Mouse (Mus musculus): ENCODE results near the gene Ap2a1. TPM values are rescaled to one million over a fixed set of nuclear protein-coding genes. Genes with fewer than 3 reads are reported as not detected.
A peak's percentile ranks its signal among the peaks of the same experiment; 100 is the strongest.

Gene Ap2a1
- polyA plus RNA-seq, 1 experiment: 107 TPM

DNA sequence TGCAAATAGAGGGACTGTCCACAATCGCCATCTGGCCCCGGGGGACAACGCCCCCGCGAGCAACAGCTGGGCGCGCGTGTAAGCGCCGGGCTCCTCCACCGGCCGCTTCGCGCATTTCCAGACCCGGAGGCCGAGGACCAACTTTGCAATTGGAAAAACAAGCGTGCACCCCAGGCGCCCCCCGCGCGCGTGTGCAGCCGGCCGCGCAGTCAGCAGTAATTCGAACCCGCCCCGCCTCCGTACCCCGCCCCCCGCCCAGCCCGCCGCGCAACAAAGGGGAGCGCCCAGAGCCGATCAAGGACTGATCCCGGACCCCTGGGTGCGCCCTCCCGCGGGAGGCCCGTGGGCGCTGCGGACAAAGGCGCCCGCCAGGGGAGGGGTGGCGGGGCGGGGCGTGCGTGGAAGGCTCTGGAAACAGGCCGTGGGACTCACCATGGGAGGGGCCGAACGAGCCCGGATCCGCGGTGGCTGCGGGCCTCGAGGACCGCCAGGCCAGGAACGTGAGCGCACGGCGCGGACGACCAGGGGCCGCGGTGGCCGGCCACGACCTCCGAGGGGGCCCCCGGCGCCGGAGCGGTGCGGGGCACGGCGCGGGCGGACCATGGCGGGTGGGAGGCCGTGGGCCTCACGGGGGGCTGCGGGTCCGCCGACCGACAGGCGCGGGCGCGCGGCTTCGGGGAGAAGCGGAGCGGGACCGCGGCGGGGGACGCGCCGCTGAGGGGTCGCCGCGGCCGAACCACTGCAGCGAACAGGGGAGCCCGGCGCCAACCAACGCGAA is 60.2 kb downstream of the Ap2a1 start:
- peak overlapping the region; percentile 53; the same call in 1 of the 2 replicates for H3K27ac ChIP-seq (ENCODE audit: insufficient read depth, low read length)
- peaks cover 2% of the 10 kb centered on the region for H3K4me1 ChIP-seq (ENCODE audit: control insufficient read depth, insufficient read depth, low read length)
- H3K9me3 ChIP-seq (replicated peaks; ENCODE audit: control insufficient read depth, insufficient read depth, low read length, poor library complexity, severe bottlenecking): no peaks in the 10 kb centered on the region
- H3K9ac ChIP-seq (ENCODE audit: low read depth, poor library complexity, severe bottlenecking): peak overlapping the region; percentile 99
- H3K4me3 ChIP-seq (ENCODE audit: low read depth, low read length): peak overlapping the region; percentile 52
- TF ChIP-seq POLR2A (IDR thresholded peaks at IDR 0.05; ENCODE audit: insufficient read depth, low read length) (no peak), CTCF (IDR thresholded peaks at IDR 0.05; ENCODE audit: low read depth, low read length) (no peak), EP300 (IDR thresholded peaks at IDR 0.05; ENCODE audit: insufficient read depth, low read depth, low read length) (no peak)
- H3K36me3 ChIP-seq (ENCODE audit: control insufficient read depth, insufficient read depth, low read length, poor library complexity, severe bottlenecking): peaks cover 4% of the 10 kb centered on the region; the same call in 1 of the 2 replicates
- H3K27me3 ChIP-seq (ENCODE audit: control insufficient read depth, insufficient read depth, low read length, poor library complexity, severe bottlenecking): no peaks in the 10 kb centered on the region

GRCm38 (mm10) chr7:44868465-44868864 is 60.8 kb downstream of the Ap2a1 start:
- peaks cover 4% of the 10 kb centered on the region; the same call in 1 of the 2 replicates for H3K36me3 ChIP-seq (ENCODE audit: control insufficient read depth, insufficient read depth, low read length, poor library complexity, severe bottlenecking)
- peak overlapping the region; percentile 99 for H3K9ac ChIP-seq (ENCODE audit: low read depth, poor library complexity, severe bottlenecking)
- no peaks in the 10 kb centered on the region for H3K27me3 ChIP-seq (ENCODE audit: control insufficient read depth, insufficient read depth, low read length, poor library complexity, severe bottlenecking)
- no peak overlapping the region for H3K27ac ChIP-seq (ENCODE audit: insufficient read depth, low read length)
- no peak for TF ChIP-seq CTCF (IDR thresholded peaks at IDR 0.05; ENCODE audit: low read depth, low read length)
- no peak for TF ChIP-seq POLR2A (IDR thresholded peaks at IDR 0.05; ENCODE audit: insufficient read depth, low read length)
- TF ChIP-seq EP300 (IDR thresholded peaks at IDR 0.05; ENCODE audit: insufficient read depth, low read depth, low read length): no peak
- H3K4me3 ChIP-seq (ENCODE audit: low read depth, low read length): peak overlapping the region; percentile 52
- H3K4me1 ChIP-seq (ENCODE audit: control insufficient read depth, insufficient read depth, low read length): peaks cover 2% of the 10 kb centered on the region
- H3K9me3 ChIP-seq (replicated peaks; ENCODE audit: control insufficient read depth, insufficient read depth, low read length, poor library complexity, severe bottlenecking): no peaks in the 10 kb centered on the region

DNA sequence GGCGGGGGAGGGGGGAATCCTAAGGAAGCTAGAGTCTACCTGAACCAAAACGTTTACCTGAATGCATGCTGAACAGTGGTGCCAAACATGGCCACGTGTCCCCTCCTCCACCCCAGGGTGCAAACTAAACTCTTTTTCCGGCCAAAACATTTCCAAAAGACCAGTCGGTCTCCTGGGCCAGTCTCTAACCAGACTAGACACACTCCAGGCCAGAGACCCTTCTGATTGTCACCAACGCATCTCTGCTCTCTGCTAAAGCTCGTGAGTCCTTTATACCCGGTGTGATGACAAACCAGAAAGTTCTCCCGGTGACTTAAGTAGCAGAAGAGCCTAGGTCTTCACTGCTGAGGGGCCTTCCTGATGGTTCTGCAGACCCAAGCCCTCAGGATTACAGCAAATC is 61.5 kb downstream of the Ap2a1 start:
- H3K9me3 ChIP-seq (replicated peaks; ENCODE audit: control insufficient read depth, insufficient read depth, low read length, poor library complexity, severe bottlenecking): no peaks in the 10 kb centered on the region
- no peaks in the 10 kb centered on the region for H3K27me3 ChIP-seq (ENCODE audit: control insufficient read depth, insufficient read depth, low read length, poor library complexity, severe bottlenecking)
- peaks cover 2% of the 10 kb centered on the region for H3K4me1 ChIP-seq (ENCODE audit: control insufficient read depth, insufficient read depth, low read length)
- H3K4me3 ChIP-seq (ENCODE audit: low read depth, low read length): no peak overlapping the region
- H3K9ac ChIP-seq (ENCODE audit: low read depth, poor library complexity, severe bottlenecking): no peak overlapping the region
- no peak for TF ChIP-seq POLR2A (IDR thresholded peaks at IDR 0.05; ENCODE audit: insufficient read depth, low read length)
- no peak for TF ChIP-seq EP300 (IDR thresholded peaks at IDR 0.05; ENCODE audit: insufficient read depth, low read depth, low read length)
- no peak for TF ChIP-seq CTCF (IDR thresholded peaks at IDR 0.05; ENCODE audit: low read depth, low read length)
- peaks cover 6% of the 10 kb centered on the region; the same call in 1 of the 2 replicates for H3K36me3 ChIP-seq (ENCODE audit: control insufficient read depth, insufficient read depth, low read length, poor library complexity, severe bottlenecking)
- no peak overlapping the region for H3K27ac ChIP-seq (ENCODE audit: insufficient read depth, low read length)

DNA sequence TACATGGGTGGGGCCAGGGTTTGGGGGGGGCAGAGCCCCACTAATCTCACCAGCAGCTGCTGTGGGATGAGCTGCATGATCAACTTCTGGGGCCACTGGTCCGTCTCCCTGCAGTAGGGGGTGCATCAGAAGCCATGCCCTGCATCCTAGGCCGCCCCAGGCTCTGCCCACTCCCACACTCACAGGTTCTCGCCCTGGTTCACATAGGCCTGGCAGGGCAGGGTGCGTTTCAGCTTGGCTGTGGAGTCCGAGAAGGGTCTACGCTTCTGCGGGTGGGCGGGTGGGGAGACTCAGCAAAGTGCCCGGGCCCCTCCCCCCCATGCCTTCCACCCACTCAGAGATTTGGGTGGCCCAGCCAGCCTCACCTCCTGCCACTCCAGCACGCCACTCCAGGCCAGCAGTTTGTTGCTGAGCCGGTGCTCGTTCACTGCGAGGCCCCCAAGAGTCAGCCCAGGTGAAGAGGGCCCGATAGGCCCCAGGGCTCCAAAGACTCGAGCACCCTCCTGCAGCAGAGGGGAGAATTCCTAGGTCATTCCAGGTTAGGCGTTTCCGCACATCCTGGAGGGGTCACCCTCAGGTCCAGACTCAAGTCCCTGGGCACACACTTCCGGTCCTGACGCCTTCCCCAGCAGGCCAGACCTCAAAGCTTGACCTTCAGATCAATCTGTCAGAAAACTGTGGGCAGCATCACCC is 62.1 kb downstream of the Ap2a1 start:
- H3K4me3 ChIP-seq (ENCODE audit: low read depth, low read length): no peak overlapping the region

GRCm38 (mm10) chr7:44866276-44867009 is 62.9 kb downstream of the Ap2a1 start:
- Histone ChIP-seq H3K27ac (ENCODE audit: insufficient read depth, low read length) (no peak overlapping the region), H3K9ac (ENCODE audit: low read depth, poor library complexity, severe bottlenecking) (no peak overlapping the region), H3K4me1 (ENCODE audit: control insufficient read depth, insufficient read depth, low read length) (peaks cover 2% of the 10 kb centered on the region), H3K27me3 (ENCODE audit: control insufficient read depth, insufficient read depth, low read length, poor library complexity, severe bottlenecking) (no peaks in the 10 kb centered on the region), H3K36me3 (ENCODE audit: control insufficient read depth, insufficient read depth, low read length, poor library complexity, severe bottlenecking) (peaks cover 11% of the 10 kb centered on the region; the same call in 1 of the 2 replicates), H3K4me3 (ENCODE audit: low read depth, low read length) (no peak overlapping the region), H3K9me3 (replicated peaks; ENCODE audit: control insufficient read depth, insufficient read depth, low read length, poor library complexity, severe bottlenecking) (no peaks in the 10 kb centered on the region)
- TF ChIP-seq CTCF (IDR thresholded peaks at IDR 0.05; ENCODE audit: low read depth, low read length) (peak; percentile 39), EP300 (IDR thresholded peaks at IDR 0.05; ENCODE audit: insufficient read depth, low read depth, low read length) (no peak)

More for the DNA sequence above, 62.1 kb downstream of the Ap2a1 start:
- Histone ChIP-seq H3K9ac (ENCODE audit: low read depth, poor library complexity, severe bottlenecking) (0 out of 2 replicates have a peak overlapping the region, but pooled peaks have one; percentile 3), H3K27ac (ENCODE audit: insufficient read depth, low read length) (no peak overlapping the region), H3K9me3 (replicated peaks; ENCODE audit: control insufficient read depth, insufficient read depth, low read length, poor library complexity, severe bottlenecking) (no peaks in the 10 kb centered on the region), H3K36me3 (ENCODE audit: control insufficient read depth, insufficient read depth, low read length, poor library complexity, severe bottlenecking) (peaks cover 11% of the 10 kb centered on the region; the same call in 1 of the 2 replicates), H3K27me3 (ENCODE audit: control insufficient read depth, insufficient read depth, low read length, poor library complexity, severe bottlenecking) (no peaks in the 10 kb centered on the region), H3K4me1 (ENCODE audit: control insufficient read depth, insufficient read depth, low read length) (peaks cover 2% of the 10 kb centered on the region)
- TF ChIP-seq POLR2A (IDR thresholded peaks at IDR 0.05; ENCODE audit: insufficient read depth, low read length): no peak
- TF ChIP-seq CTCF (IDR thresholded peaks at IDR 0.05; ENCODE audit: low read depth, low read length): no peak
- no peak for TF ChIP-seq EP300 (IDR thresholded peaks at IDR 0.05; ENCODE audit: insufficient read depth, low read depth, low read length)
